Mouse (Mus musculus) embryonic facial prominence, embryonic 14.5 days (tissue): ENCODE measurements around the gene Tbc1d5. TPM values are rescaled to one million over a fixed set of nuclear protein-coding genes. Genes with fewer than 3 reads are reported as not detected.
A peak's percentile ranks its signal among the peaks of the same experiment; 100 is the strongest.

Experiments
- ATAC-seq: fragments of 200-750 bp; cut with Nextera tagmentation; 2 replicates; pipeline ENCODE4 v1.8.0; 2017; ENCODE audit warnings: low read depth, moderate number of reproducible peaks, moderate TSS enrichment
- DNase-seq: peaks from one replicate; pipeline ENCODE4 v3.0.0-alpha.2; 2015; ENCODE audit warnings: low spot score
- H3K27ac ChIP-seq: fragments of 300-500 bp; sonication (generic); replicated peaks from 2 replicates; pipeline ENCODE4 v1.5.1; 2014; ENCODE audit warnings: low read depth, mild to moderate bottlenecking, low read length, moderate library complexity
- H3K27me3 ChIP-seq: fragments of 300-500 bp; sonication (generic); replicated peaks from 2 replicates; pipeline ENCODE4 v1.6.1; 2014; ENCODE audit warnings: low read length; ENCODE audit not compliant: control insufficient read depth, insufficient read depth
- H3K36me3 ChIP-seq: fragments of 300-500 bp; sonication (generic); 2 replicates; pipeline ENCODE4 v1.6.1; 2014; ENCODE audit warnings: low read length, mixed read lengths; ENCODE audit not compliant: control insufficient read depth, insufficient read depth
- H3K4me1 ChIP-seq: fragments of 300-500 bp; sonication (generic); 2 replicates; pipeline ENCODE4 v1.6.1; 2014; ENCODE audit warnings: antibody characterized with exemption, low read length; ENCODE audit not compliant: control insufficient read depth, insufficient read depth
- H3K4me2 ChIP-seq: fragments of 300-500 bp; sonication (generic); 2 replicates; pipeline ENCODE4 v1.6.1; 2014; ENCODE audit warnings: low read depth, mild to moderate bottlenecking, low read length, moderate library complexity, mixed read lengths
- H3K4me3 ChIP-seq: fragments of 300-500 bp; sonication (generic); 2 replicates; pipeline ENCODE4 v1.5.1; 2014; ENCODE audit warnings: low read depth, mild to moderate bottlenecking, low read length
- H3K9ac ChIP-seq: fragments of 300-500 bp; sonication (generic); 2 replicates; pipeline ENCODE4 v1.6.1; 2014; ENCODE audit warnings: low read depth, mild to moderate bottlenecking, low read length, moderate library complexity, mixed read lengths
- H3K9me3 ChIP-seq: fragments of 300-500 bp; sonication (generic); 2 replicates; pipeline ENCODE4 v1.6.1; 2016; ENCODE audit warnings: low read length; ENCODE audit not compliant: control insufficient read depth
- WGBS: fragments of 180-500 bp; shearing (Covaris S2); extraction: QIAGEN DNeasy Blood & Tissue Kit; methylation state at CpG from one replicate; pipeline ENCODE4 v1.1.7; 2014; 5-methylcytosine and 5-hydroxymethylcytosine counted together
- polyA plus RNA-seq: library from polyadenylated mRNA; unstranded; fragments of >200 nt; fragmentation: Nextera tagmentation; extraction: Ambion mirVana; gene quantifications from 2 replicates; pipeline ENCODE4 v1.2.1, GENCODE M21; 2014

The Tbc1d5 gene
- polyA plus RNA-seq = 11.6 and 13.2 TPM in 2 replicates

DNA sequence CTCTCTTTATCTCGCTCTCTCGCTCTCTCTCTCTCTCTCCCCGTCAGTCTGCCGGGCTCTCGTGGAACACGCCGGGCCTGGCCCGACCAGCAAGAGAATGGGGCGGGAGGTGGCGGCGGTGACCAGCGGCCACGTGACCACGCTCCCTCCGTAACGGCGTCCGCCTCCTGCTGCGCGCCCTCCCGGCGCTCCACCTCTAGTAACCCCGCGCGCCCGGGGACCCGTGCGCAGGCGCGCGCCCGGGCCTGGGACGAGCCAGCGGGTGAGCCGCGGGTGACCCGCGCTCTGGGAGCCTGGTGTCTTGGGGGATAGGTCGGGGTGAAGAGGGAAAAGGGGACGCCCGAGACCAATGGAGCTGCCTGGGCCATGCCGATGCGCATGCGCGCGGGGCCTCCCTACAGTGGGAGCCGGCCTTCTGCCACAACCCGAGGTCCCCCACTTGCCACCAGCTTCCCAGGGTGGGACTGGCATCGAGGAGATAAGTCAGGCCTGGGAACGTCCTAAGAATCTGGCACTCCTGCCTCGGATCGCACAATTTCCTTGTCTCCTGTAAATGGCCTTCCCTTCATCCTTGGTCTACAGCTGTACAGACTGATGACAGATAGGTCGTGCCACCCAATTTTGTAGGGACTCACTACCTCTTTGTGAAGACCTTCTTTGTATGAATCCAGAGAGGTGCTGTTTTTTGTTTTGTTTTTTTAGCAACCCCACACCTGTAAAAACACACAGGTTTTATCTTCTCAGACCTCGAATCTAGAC is at the start of gene Tbc1d5:
Gene Tbc1d5 (minus strand): TSS at position 158 of the 759 bp plus-strand sequence.
- H3K4me3 ChIP-seq = peak within 1 kb of the TSS; percentile 77
- ATAC-seq (peak; percentile 96), DNase-seq (peak; percentile 93)
- no peaks in the 10 kb centered on the region for H3K4me1 ChIP-seq
- peak within 1 kb of the TSS; percentile 98 for H3K27ac ChIP-seq
- H3K36me3 ChIP-seq = no peaks in the 10 kb centered on the region
- peak within 1 kb of the TSS; percentile 62 for H3K4me2 ChIP-seq
- H3K27me3 ChIP-seq = no peaks in the 10 kb centered on the region
- peak within 1 kb of the TSS; percentile 98 for H3K9ac ChIP-seq
- WGBS = 3% methylated on average over 30 of the region's 54 CpGs
- no peaks in the 10 kb centered on the region for H3K9me3 ChIP-seq

DNA sequence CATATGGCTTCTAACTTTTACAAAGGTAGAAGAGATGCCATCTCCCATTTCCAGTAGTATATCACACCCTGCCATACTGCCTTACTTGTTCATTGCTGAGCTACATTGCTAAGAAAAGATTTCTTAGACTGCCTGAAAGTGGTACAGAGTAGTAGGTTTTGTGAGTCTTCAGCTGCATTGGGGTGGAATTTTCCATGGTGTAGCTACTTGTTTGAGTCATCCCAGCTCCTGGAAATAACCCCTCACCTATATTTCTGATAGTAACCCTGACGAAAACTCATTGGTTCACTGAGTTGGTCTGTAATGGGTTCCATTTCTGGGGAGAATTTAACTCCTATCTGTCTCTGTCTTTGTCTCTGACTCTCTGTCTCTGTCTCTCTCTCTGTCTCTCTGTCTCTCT is 46.9 kb upstream of the Tbc1d5 start:
- no peaks in the 10 kb centered on the region for H3K9me3 ChIP-seq
- H3K36me3 ChIP-seq = no peaks in the 10 kb centered on the region
- H3K27ac ChIP-seq = no peak overlapping the region
- no peak overlapping the region for H3K9ac ChIP-seq
- 88% methylated on average over 1 of the region's 1 CpGs for WGBS
- no peak for DNase-seq
- no peaks in the 10 kb centered on the region for H3K4me1 ChIP-seq
- no peak for ATAC-seq
- no peak overlapping the region for H3K4me3 ChIP-seq
- H3K27me3 ChIP-seq = no peaks in the 10 kb centered on the region
- no peak overlapping the region for H3K4me2 ChIP-seq

DNA sequence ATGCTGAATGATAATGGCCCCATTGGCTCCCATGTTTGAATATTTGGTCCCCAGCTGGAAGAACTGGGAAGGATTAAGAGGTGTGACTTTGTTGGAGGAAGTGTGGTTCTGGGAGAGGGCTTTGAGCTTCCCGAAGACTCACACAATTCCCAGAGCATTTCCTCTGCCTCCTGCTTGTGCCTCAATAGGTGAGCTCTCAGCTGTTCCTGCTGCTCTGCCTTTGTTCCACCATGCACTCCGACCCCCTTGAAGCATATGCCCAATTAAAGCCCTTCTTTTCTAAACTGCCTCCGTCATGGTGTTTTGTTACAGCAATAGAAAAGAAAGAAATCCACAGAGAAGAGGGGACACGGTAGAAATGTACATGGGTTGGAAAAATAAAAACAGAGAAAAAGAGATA is 44.0 kb upstream of the Tbc1d5 start:
- Histone ChIP-seq H3K4me3 (no peak overlapping the region), H3K9ac (no peak overlapping the region), H3K4me2 (no peak overlapping the region), H3K36me3 (no peaks in the 10 kb centered on the region), H3K27ac (no peak overlapping the region), H3K9me3 (no peaks in the 10 kb centered on the region), H3K27me3 (no peaks in the 10 kb centered on the region), H3K4me1 (no peaks in the 10 kb centered on the region)
- WGBS = 29% methylated on average over 4 of the region's 4 CpGs
- no peak for ATAC-seq
- DNase-seq = no peak

DNA sequence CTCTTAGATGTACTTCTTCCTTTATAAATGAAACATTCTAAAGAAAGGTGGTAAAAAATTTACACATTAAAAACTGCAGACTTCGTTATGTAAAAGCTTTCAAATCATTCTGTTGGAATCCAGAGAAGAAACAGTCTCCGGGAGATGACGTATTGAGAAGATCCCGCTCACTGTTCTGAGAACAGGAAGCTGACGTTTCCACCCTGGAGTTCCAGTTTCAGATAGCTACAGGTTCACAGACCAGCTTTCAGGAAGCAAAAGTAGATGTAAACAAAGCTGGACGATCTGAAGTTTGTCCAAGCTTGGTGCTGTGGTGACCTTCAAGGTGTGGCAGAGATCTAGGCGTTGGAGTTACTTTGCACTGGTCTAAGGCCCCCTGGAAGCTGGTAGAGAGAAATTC is 41.9 kb upstream of the Tbc1d5 start:
- DNase-seq (no peak), ATAC-seq (no peak)
- 83% methylated on average over 7 of the region's 7 CpGs for WGBS

DNA sequence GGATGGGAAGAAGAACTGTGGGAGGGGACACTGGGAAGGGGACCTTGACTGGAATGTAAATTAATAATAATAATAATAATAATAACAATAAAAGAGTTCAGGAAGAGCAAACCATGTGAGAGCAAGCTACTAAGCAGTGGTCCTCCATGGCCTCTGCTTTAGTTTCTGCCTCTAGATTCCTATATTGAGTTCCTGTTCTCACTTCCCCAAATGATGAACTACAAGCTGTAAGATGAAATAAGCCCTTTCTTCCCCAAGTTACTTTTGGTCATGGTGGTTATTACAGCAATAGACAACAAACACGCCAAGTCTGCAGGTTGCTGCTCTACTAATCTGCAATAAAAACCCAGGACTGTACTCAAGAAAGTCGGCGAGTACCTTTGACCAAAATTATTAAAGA is 40.7 kb upstream of the Tbc1d5 start:
- Histone ChIP-seq H3K27me3 (no peaks in the 10 kb centered on the region), H3K9me3 (no peaks in the 10 kb centered on the region), H3K27ac (no peak overlapping the region), H3K9ac (no peak overlapping the region), H3K4me2 (no peak overlapping the region), H3K4me3 (no peak overlapping the region), H3K36me3 (no peaks in the 10 kb centered on the region), H3K4me1 (no peaks in the 10 kb centered on the region)
- 89% methylated on average over 3 of the region's 3 CpGs for whole genome bisulfite sequencing
- DNase-seq (no peak), ATAC-seq (no peak)

More for the DNA sequence above, 41.9 kb upstream of the Tbc1d5 start:
- Histone ChIP-seq H3K9ac (no peak overlapping the region), H3K9me3 (no peaks in the 10 kb centered on the region), H3K4me2 (no peak overlapping the region), H3K27me3 (no peaks in the 10 kb centered on the region), H3K4me3 (no peak overlapping the region), H3K4me1 (no peaks in the 10 kb centered on the region), H3K27ac (no peak overlapping the region), H3K36me3 (no peaks in the 10 kb centered on the region)

DNA sequence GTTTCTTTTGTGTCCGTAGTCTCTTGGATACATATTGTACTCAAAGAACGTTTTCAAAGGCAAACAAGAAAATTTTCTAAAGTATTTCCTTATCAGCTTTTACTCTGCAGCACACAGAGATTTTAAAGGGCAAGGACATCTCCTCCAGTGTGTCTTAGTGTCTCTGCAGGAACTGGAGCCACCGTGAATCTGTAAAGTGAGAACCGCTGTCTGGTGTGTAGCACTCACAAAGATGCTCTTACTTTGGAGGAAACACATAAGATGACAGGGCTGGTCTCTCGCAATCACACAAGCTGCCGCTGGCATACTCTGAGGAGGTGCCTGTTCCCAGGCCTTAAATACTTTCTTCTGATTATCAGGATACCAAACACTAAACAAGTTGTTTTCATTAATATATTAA is 37.3 kb upstream of the Tbc1d5 start:
- Histone ChIP-seq H3K36me3 (no peaks in the 10 kb centered on the region), H3K27me3 (no peaks in the 10 kb centered on the region), H3K4me1 (no peaks in the 10 kb centered on the region), H3K9me3 (no peaks in the 10 kb centered on the region), H3K9ac (no peak overlapping the region), H3K4me3 (no peak overlapping the region), H3K4me2 (no peak overlapping the region), H3K27ac (no peak overlapping the region)
- ATAC-seq (no peak), DNase-seq (no peak)
- WGBS = 88% methylated on average over 6 of the region's 6 CpGs

DNA sequence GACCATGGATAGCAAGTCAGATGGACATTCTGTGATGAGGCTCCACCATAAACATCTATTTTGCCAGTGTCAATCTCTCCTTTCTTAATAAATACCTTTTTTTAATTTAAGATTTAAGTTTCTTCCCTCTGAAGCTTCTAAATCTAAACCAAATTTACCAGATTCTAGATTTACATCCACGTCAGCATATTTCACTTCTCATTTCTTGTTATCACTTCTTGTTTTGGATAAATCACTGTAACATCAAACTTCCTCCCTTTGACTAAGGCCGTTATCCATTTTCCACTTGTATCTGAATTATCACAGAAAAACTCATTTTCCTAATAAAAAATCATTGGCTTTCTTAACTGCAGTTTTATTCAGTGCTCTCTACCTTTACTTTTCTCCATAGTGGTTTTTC is 30.4 kb upstream of the Tbc1d5 start:
- no peak overlapping the region for H3K27ac ChIP-seq
- H3K4me2 ChIP-seq = no peak overlapping the region
- no peaks in the 10 kb centered on the region for H3K36me3 ChIP-seq
- no peaks in the 10 kb centered on the region for H3K4me1 ChIP-seq
- H3K9me3 ChIP-seq = no peaks in the 10 kb centered on the region
- no peaks in the 10 kb centered on the region for H3K27me3 ChIP-seq
- H3K4me3 ChIP-seq = no peak overlapping the region
- WGBS = 87% methylated on average over 2 of the region's 2 CpGs
- H3K9ac ChIP-seq = no peak overlapping the region
- ATAC-seq (no peak), DNase-seq (no peak)

DNA sequence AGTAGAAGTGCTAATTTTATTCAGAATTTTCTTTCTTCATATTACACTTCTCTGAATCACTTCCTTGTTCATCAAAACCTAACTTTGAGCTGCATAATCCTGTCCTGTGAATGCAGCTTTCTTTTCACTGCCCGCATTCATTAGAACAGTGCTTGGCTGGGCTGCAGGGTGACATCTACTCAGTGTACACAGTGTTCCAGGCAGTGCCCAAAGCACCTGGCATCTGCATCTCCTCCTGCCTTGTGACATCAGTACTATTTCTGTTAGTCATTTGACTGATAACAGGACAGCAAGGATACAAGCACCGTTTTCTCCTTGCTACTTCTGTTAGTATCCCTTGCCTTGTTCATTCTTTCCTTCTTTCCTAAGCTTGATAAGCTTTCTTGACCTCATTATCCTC is 25.5 kb upstream of the Tbc1d5 start:
- no peak overlapping the region for H3K4me3 ChIP-seq
- no peaks in the 10 kb centered on the region for H3K36me3 ChIP-seq
- DNase-seq = no peak
- H3K9ac ChIP-seq = no peak overlapping the region
- no peaks in the 10 kb centered on the region for H3K27me3 ChIP-seq
- H3K4me1 ChIP-seq = no peaks in the 10 kb centered on the region
- no peak overlapping the region for H3K4me2 ChIP-seq
- H3K27ac ChIP-seq = no peak overlapping the region
- H3K9me3 ChIP-seq = no peaks in the 10 kb centered on the region
- WGBS = 88% methylated on average over 2 of the region's 2 CpGs
- ATAC-seq = no peak

DNA sequence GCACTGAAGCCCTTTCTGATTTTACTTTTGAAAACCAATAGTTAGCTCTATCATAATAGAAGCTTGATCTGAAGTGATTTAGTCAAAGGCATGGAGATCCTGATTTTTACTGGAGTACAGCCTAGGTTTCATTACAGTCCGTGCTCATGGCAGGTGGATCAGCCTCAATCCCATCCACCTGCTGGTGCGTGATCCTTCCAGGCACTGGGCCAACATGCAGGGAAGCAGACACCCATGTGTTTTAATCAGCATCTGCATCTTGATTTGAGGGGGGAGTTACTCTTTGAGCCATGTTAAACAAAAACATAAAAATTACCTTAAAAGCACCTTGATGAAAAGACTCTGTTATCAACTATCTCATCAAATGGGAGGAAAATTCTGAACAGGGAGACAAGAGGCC is 16.4 kb upstream of the Tbc1d5 start:
- ATAC-seq (no peak), DNase-seq (no peak)
- no peak overlapping the region for H3K4me2 ChIP-seq
- no peaks in the 10 kb centered on the region for H3K36me3 ChIP-seq
- no peak overlapping the region for H3K9ac ChIP-seq
- no peak overlapping the region for H3K4me3 ChIP-seq
- H3K27ac ChIP-seq = no peak overlapping the region
- H3K9me3 ChIP-seq = no peaks in the 10 kb centered on the region
- no peaks in the 10 kb centered on the region for H3K4me1 ChIP-seq
- WGBS = 61% methylated on average over 2 of the region's 2 CpGs
- H3K27me3 ChIP-seq = no peaks in the 10 kb centered on the region
